Mouse (Mus musculus) thymus, postnatal 14 days (tissue): Measurements from ENCODE around the gene Cntd1.

ENCODE experiments used
- DNase-seq: peaks from one replicate; pipeline ENCODE4 v3.0.0; 2021

Cntd1 gene

GRCm38 (mm10) chr11:101255826-101256775, 22.7 kb upstream of the Cntd1 start:
- DNase-seq = no peak

DNA sequence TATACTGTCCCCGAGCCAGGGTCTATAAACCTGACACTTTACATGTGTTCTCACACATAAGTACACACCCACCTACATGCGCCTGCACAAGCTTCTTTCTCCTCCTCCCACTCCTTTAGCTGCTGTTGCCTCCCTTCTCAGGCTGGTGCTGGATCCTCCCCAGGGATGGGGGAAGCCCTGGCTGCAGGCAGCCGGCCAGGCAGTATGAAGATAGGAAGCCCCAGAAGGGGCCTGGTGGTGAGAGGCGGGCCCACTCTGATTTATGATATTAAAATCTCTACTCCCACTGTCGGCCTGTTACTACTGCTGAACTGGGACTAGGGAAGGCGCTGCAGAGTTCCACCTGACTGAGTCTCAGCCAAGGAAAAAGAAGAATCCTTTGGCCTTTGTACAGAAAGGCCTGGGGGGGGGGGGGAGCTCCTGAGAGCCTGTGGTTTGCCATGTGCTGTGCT, 19.5 kb upstream of the Cntd1 start:
- DNase-seq = no peak

GRCm38 (mm10) chr11:101259948-101260825, 18.6 kb upstream of the Cntd1 start, which contains the start of gene Wnk4:
TSS of gene Wnk4 (plus strand) at chr11:101260567.
- peak; percentile 56 for DNase-seq

GRCm38 (mm10) chr11:101260826-101261380, 17.9 kb upstream of the Cntd1 start:
- no peak for DNase-seq

GRCm38 (mm10) chr11:101262272-101262967, 16.4 kb upstream of the Cntd1 start:
- DNase-seq = no peak

GRCm38 (mm10) chr11:101263138-101263988, 15.4 kb upstream of the Cntd1 start:
- no peak for DNase-seq

- DNase-seq = no peak
Measured at GRCm38 (mm10) chr11:101263989-101264280, 14.9 kb upstream of the Cntd1 start.

DNA sequence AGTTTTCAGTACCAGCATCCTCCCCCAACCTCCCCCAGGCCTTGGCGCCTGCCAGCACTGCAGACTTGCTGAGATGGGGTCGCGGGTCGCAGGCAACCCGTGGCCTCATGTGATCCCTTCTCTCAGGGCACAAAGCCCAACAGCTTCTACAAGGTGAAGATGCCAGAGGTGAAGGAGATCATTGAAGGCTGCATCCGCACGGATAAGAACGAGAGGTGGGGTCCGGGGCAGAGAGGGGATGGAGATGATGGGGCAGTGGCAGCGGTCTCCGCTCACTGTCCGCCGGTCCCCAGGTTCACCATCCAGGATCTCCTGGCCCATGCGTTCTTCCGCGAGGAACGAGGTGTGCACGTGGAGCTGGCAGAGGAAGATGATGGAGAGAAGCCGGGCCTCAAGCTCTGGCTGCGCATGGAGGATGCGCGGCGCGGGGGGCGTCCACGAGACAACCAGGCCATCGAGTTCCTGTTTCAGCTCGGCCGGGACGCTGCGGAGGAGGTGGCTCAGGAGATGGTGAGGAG, 13.8 kb upstream of the Cntd1 start:
- DNase-seq = no peak

DNA sequence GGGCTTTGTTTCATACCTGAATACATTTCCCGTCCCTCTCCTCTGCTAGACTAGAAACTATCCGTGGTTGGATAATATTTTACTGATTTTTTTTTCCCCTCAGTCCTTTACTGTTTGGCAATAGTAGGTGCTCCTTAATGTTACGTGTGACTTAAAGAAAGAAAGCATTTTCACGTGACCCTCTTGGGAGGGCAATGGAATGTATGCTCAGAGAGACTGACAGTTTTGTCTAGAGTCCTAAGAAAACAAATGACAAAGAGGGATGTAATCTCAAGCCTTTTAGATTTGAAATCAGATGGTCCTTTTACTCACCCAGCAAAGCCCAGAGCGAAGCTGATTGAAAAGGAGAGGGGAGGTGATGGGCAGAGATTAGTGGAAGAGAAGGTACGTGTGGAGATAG, 12.9 kb upstream of the Cntd1 start:
- DNase-seq = no peak

GRCm38 (mm10) chr11:101269577-101270116, 9.2 kb upstream of the Cntd1 start:
- DNase-seq = no peak

GRCm38 (mm10) chr11:101272446-101272845, 6.4 kb upstream of the Cntd1 start:
- DNase-seq = no peak

DNA sequence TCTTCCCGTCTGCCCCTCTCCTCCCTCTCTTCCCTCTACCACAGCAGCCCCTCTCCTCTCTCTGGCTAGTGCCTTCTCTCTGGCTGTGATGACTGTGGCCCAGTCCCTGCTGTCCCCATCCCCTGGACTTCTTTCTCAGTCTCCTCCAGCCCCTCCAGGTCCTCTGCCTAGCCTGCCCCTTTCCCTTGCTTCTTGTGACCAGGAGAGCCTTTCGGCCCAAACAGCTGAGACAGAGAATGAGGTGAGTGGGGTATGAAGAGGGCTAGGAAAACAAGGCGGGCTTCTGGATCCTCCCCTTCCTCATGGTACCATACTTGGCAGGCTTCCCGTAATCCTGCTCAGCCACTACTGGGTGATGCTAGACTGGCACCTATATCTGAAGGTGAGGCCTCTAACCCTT, 3.5 kb upstream of the Cntd1 start:
- no peak for DNase-seq

- no peak for DNase-seq
Measured at GRCm38 (mm10) chr11:101276319-101277070, 2.3 kb upstream of the Cntd1 start.

- DNase-seq = no peak
Measured at GRCm38 (mm10) chr11:101277381-101278222, 1.2 kb upstream of the Cntd1 start.

DNA sequence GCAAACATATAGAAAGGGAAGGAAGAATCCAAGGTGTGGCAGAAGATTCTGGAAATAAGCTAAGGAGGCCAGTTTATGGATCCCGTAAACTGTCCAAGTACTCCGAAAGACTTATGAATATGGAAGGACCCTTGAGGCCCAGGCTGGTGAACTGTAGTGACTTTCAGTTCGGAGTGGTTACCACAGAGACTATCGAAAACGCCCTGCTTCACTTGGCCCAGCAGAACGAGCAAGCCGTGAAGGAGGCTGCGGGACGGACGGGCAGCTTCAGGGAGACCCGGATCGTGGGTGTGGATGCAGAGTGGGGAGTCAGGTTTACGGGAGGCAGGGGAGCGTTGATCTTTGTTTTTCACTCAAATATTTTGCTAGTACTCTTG, 369 bp downstream of the Cntd1 start:
- peak; percentile 26 for DNase-seq

- DNase-seq = no peak
Measured at GRCm38 (mm10) chr11:101280837-101281236, 2.0 kb downstream of the Cntd1 start.

- no peak for DNase-seq
Measured at GRCm38 (mm10) chr11:101282896-101283295, 4.1 kb downstream of the Cntd1 start.

DNA sequence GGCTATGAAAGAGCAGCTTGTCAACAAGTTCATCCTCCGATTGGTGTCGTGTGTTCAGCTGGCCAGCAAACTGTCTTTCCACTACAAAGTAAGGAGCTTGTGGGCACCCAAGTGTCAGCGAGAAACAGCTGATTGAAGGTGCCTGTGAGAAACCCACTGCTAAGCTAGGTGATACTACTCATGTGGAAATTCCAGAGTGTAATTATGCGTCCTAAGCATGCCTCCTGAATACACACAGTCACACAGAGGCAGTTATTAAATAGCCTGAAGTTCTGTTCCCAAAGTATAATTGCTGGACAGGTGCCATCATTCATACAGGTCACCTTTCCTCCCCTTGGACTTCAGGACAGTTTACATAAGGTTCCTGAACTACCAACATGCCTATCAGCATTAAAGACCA, 5.0 kb downstream of the Cntd1 start:
- DNase-seq = no peak

GRCm38 (mm10) chr11:101287306-101287705, 8.5 kb downstream of the Cntd1 start:
- DNase-seq = no peak

GRCm38 (mm10) chr11:101291231-101291630, 12.4 kb downstream of the Cntd1 start:
- no peak for DNase-seq
